Mouse (Mus musculus) hindbrain, embryonic 14.5 days (tissue): ENCODE data around the gene Fam160b1. TPM values are rescaled to one million over a fixed set of nuclear protein-coding genes. Genes with fewer than 3 reads are reported as not detected.
A peak's percentile ranks its signal among the peaks of the same experiment; 100 is the strongest.

Experiments
- ATAC-seq: fragments of 200-750 bp; cut with Nextera tagmentation; 2 replicates; pipeline ENCODE4 v1.8.0; 2017; ENCODE audit warnings: moderate number of reproducible peaks, mild to moderate bottlenecking, moderate TSS enrichment, moderate library complexity; ENCODE audit not compliant: low FRiP score
- DNase-seq: peaks from one replicate; pipeline ENCODE4 v3.0.0-alpha.2; 2015; ENCODE audit warnings: low spot score
- H3K27ac ChIP-seq: fragments of 300-500 bp; sonication (generic); 2 replicates; pipeline ENCODE4 v1.5.1; 2014; ENCODE audit warnings: mild to moderate bottlenecking, moderate library complexity
- H3K27me3 ChIP-seq: fragments of 300-500 bp; sonication (generic); 2 replicates; pipeline ENCODE4 v1.6.1; 2014; ENCODE audit warnings: mild to moderate bottlenecking, low read length, mixed read lengths; ENCODE audit not compliant: control insufficient read depth, insufficient read depth
- H3K36me3 ChIP-seq: fragments of 300-500 bp; sonication (generic); replicated peaks from 2 replicates; pipeline ENCODE4 v1.6.1; 2014; ENCODE audit not compliant: control insufficient read depth, insufficient read depth
- H3K4me1 ChIP-seq: fragments of 300-500 bp; sonication (generic); replicated peaks from 2 replicates; pipeline ENCODE4 v1.6.1; 2014; ENCODE audit warnings: antibody characterized with exemption, low read length, mixed read lengths; ENCODE audit not compliant: control insufficient read depth, insufficient read depth
- H3K4me2 ChIP-seq: fragments of 300-500 bp; sonication (generic); replicated peaks from 2 replicates; pipeline ENCODE4 v1.6.1; 2014; ENCODE audit warnings: mild to moderate bottlenecking, moderate library complexity
- H3K4me3 ChIP-seq: fragments of 300-500 bp; sonication (generic); replicated peaks from 2 replicates; pipeline ENCODE4 v1.5.1; 2014; ENCODE audit warnings: mild to moderate bottlenecking, low read length
- H3K9ac ChIP-seq: fragments of 300-500 bp; sonication (generic); 2 replicates; pipeline ENCODE4 v1.6.1; 2014
- H3K9me3 ChIP-seq: fragments of 300-500 bp; sonication (generic); 2 replicates; pipeline ENCODE4 v1.6.1; 2016; ENCODE audit warnings: low read length; ENCODE audit not compliant: control insufficient read depth
- WGBS: fragments of 180-500 bp; shearing (Covaris S2); extraction: QIAGEN DNeasy Blood & Tissue Kit; methylation state at CpG from one replicate; pipeline ENCODE4 v1.1.7; 2014; 5-methylcytosine and 5-hydroxymethylcytosine counted together
- polyA plus RNA-seq: library from polyadenylated mRNA; unstranded; fragments of >200 nt; fragmentation: Nextera tagmentation; extraction: Ambion mirVana; gene quantifications from 2 replicates; pipeline ENCODE4 v1.2.1, GENCODE M21; 2014

Fam160b1 gene
- polyA plus RNA-seq, 1 experiment from 2014 or later = 17.4 TPM

DNA sequence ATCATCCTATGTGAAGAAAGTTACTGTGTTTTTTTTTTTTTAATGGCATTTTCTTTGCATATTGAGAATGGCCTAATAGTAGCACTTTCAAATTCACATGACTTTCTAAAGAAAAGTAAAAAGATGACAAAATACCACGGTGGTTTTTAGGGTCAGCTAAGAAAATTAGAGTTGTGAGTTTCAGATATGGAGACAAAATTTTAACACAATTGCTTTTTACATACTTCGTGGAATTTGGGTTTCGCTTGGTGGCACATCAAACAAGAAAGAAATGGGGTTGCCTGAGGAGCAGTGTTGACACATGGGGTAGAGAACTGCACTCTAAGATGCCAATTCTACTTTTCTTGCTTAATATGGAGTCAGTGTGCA is 1.4 kb downstream of the Fam160b1 start:
- H3K4me3 ChIP-seq = peak overlapping the region; percentile 89
- H3K36me3 ChIP-seq = 0 out of 2 replicates have a peak, but pooled peaks cover 4% of the 10 kb centered on the region
- 15% methylated on average over 3 of the region's 3 CpGs for WGBS
- peaks cover 49% of the 10 kb centered on the region for H3K4me1 ChIP-seq
- no peaks in the 10 kb centered on the region for H3K27me3 ChIP-seq
- H3K4me2 ChIP-seq = peak overlapping the region; percentile 81
- DNase-seq = no peak
- H3K9me3 ChIP-seq = no peaks in the 10 kb centered on the region
- peak overlapping the region; percentile 96; the same call in 1 of the 2 replicates for H3K27ac ChIP-seq
- peak overlapping the region; percentile 99 for H3K9ac ChIP-seq
- ATAC-seq = no peak

DNA sequence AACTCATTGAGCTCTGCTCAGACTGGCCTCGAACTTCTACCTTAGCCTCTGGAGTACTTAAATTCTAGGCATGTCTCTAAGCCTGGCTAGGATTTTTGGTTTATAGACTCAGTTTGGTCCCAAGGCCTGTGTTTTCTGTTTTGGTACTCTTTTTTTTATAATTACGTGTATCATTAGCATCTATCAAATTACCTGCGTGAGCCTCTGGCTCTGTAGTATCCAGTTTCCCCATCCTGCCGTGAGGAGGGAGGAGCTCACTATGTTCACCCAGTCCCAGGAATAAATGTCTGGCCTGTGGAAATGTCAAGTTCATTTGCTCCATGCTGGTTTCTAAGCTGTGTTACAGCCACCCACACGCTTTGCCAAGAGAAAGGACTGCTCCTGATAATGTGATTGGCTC is 2.1 kb downstream of the Fam160b1 start:
- peak overlapping the region; percentile 40 for H3K9ac ChIP-seq

DNA sequence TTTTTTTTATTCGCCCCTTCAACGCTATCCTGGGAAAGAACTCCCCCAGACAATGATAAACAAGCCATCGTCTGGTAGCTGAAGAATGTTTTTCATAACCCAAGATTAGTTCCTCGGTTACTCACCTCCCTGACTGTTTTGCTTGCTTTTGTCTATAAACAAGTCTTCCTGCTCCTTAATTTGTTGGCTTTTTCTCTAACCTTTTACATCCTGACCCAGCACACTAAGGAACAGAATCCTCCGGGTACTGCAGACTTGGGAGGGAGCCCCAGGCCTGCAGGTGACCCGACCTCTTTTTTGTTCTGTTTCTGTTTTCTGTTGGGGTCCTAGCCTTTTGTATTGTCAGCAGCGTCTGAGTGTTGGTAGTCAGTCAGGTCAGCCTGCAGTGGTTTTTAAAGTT is 2.6 kb downstream of the Fam160b1 start:
- WGBS = 36% methylated on average over 7 of the region's 7 CpGs
- H3K9ac ChIP-seq = peak overlapping the region; percentile 40
- peak overlapping the region; percentile 81 for H3K4me2 ChIP-seq
- DNase-seq (no peak), ATAC-seq (no peak)
- peaks cover 52% of the 10 kb centered on the region for H3K4me1 ChIP-seq
- H3K4me3 ChIP-seq = peak overlapping the region; percentile 89
- 0 out of 2 replicates have a peak, but pooled peaks cover 4% of the 10 kb centered on the region for H3K36me3 ChIP-seq
- H3K27me3 ChIP-seq = no peaks in the 10 kb centered on the region
- H3K27ac ChIP-seq = no peak overlapping the region
- H3K9me3 ChIP-seq = no peaks in the 10 kb centered on the region

More for the DNA sequence above, 2.1 kb downstream of the Fam160b1 start:
- peaks cover 52% of the 10 kb centered on the region for H3K4me1 ChIP-seq
- H3K27me3 ChIP-seq = no peaks in the 10 kb centered on the region
- ATAC-seq (no peak), DNase-seq (no peak)
- WGBS = 38% methylated on average over 5 of the region's 5 CpGs
- H3K36me3 ChIP-seq = 0 out of 2 replicates have a peak, but pooled peaks cover 4% of the 10 kb centered on the region
- H3K27ac ChIP-seq = no peak overlapping the region
- H3K4me2 ChIP-seq = peak overlapping the region; percentile 81
- no peaks in the 10 kb centered on the region for H3K9me3 ChIP-seq
- peak overlapping the region; percentile 89 for H3K4me3 ChIP-seq

DNA sequence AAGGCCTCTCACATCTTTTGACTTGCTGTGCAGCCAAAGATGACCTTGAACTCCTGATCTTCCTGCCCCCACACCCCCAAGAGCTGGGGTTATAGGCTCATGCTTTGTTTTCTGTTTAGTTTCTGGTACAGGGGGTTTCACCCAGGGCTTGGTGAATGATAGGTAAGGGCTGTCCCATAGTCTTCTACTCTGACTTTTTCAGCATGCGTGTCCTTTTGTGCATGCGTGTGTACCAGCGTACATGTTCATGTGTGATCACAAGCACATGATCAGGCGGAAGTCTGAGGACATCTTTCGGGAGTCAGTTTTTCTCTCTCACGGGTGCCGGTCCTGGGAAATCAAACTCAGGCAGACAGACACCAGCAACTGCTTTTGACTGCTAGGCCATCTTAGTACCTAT is 3.1 kb downstream of the Fam160b1 start:
- Histone ChIP-seq H3K4me3 (peak overlapping the region; percentile 89; the same call in 1 of the 2 replicates), H3K4me2 (peak overlapping the region; percentile 81), H3K27ac (no peak overlapping the region), H3K27me3 (no peaks in the 10 kb centered on the region), H3K4me1 (peaks cover 52% of the 10 kb centered on the region), H3K9ac (peak overlapping the region; percentile 40), H3K36me3 (0 out of 2 replicates have a peak, but pooled peaks cover 4% of the 10 kb centered on the region), H3K9me3 (no peaks in the 10 kb centered on the region)
- DNase-seq = no peak
- ATAC-seq = no peak
- WGBS = 90% methylated on average over 7 of the region's 7 CpGs

DNA sequence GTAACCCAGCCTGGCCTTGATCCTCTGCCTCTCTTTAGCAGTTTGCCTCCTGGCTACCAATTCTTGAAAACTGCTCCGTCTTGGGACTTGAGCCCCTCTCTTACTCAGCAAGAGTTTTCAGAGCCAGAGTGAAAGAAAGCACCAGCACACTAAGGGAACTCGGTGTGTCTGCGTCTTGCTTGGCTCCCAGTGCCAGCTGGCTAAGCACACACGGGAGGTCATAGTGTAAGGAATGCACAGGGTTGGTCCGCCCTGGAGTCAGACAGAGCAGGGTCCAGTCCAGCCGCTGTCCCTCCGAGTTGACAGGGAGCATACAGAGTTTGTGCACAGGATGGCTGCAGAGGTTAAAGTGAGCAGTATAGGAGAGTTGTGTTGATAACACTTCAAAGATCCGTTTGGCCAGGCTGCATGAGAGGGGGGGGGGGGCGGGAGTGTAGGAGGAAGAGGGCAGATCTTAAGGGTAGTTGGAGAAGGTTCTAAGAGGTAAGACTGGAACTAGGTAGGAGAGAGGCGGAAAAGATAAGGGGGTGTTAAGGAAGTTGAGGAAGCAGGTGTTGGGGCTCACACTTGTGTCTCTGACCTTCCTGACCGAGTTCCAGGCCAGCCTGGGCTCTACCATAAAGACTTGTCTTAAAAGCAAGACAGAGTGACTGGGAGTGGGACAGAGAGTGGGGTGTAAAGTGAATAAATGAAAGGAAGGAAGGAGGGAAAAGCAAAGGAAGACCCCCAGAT is 4.6 kb downstream of the Fam160b1 start:
- Histone ChIP-seq H3K4me1 (peaks cover 52% of the 10 kb centered on the region), H3K27me3 (no peaks in the 10 kb centered on the region), H3K9me3 (no peaks in the 10 kb centered on the region), H3K4me3 (no peak overlapping the region), H3K4me2 (no peak overlapping the region), H3K27ac (no peak overlapping the region), H3K36me3 (peaks cover 16% of the 10 kb centered on the region), H3K9ac (no peak overlapping the region)
- no peak for DNase-seq
- 61% methylated on average over 10 of the region's 11 CpGs for WGBS
- no peak for ATAC-seq

DNA sequence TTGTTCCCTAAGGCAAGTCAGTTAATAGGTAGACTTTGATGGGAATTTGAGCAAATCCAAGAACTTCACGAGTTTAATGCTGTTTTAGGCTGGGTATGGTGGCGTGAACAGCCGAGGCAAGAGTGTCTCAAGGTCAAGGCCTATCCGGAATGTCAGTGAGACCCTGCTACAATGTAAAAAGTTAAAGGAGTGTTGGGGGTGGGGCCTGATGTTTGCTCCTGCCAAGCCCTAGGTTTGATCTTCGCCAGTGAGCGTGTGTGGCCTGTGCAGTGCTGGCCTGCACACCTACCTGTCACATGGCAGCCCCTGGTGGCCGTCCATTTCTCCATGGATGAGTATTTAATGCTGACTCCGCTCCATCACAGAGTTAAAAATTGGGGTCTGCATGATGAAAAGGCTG is 5.5 kb downstream of the Fam160b1 start:
- no peak overlapping the region for H3K4me2 ChIP-seq
- DNase-seq (no peak), ATAC-seq (no peak)
- no peak overlapping the region for H3K4me3 ChIP-seq
- no peaks in the 10 kb centered on the region for H3K27me3 ChIP-seq
- H3K9me3 ChIP-seq = no peaks in the 10 kb centered on the region
- 53% methylated on average over 8 of the region's 8 CpGs for WGBS
- H3K9ac ChIP-seq = no peak overlapping the region
- H3K4me1 ChIP-seq = peaks cover 52% of the 10 kb centered on the region
- peak overlapping the region; percentile 35; the same call in 1 of the 2 replicates for H3K27ac ChIP-seq
- H3K36me3 ChIP-seq = peaks cover 25% of the 10 kb centered on the region

DNA sequence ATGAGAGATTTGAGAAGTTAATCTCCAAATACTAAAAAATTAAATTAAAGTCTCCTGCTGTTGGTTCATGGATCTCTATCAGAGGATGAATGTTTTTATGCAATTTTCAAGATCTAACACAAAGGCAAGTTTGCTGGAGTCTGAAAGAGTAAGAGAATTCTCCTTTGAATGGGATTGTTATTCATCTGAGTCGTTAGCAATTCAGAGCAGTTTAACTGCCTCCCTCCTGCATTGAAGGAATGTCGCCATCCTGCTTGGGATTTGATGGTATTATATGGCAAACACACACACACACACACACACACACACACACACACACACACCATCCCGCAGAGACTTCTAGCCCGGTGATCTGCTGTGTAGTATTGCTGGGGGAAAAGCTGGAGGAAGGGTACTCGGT is 6.1 kb downstream of the Fam160b1 start:
- Histone ChIP-seq H3K9me3 (no peaks in the 10 kb centered on the region), H3K4me2 (no peak overlapping the region), H3K36me3 (peaks cover 31% of the 10 kb centered on the region), H3K4me3 (no peak overlapping the region), H3K9ac (no peak overlapping the region), H3K27me3 (no peaks in the 10 kb centered on the region), H3K4me1 (peaks cover 52% of the 10 kb centered on the region), H3K27ac (0 out of 2 replicates have a peak overlapping the region, but pooled peaks have one; percentile 35)
- DNase-seq (no peak), ATAC-seq (no peak)
- 36% methylated on average over 5 of the region's 5 CpGs for WGBS

DNA sequence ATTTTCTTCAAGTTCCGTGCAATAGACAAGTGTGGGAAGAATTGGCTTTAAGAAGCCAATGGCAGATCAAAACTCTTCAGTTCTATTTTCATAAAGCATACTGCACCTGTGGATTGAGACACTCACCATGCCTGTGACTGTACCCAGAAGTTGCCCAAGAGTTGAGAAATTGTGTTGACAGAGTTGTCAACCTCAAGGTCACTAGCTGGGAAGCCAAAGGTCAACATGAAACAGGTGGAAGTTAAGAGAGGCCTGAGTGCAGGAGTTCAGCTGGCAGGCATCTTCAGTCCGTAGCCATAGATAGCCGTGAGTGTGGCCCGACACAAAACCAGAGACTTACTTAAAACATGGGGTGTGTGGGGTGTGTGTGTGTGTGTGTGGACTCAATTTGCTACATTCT is 6.7 kb downstream of the Fam160b1 start:
- Histone ChIP-seq H3K27me3 (no peaks in the 10 kb centered on the region), H3K9ac (no peak overlapping the region), H3K4me1 (peaks cover 48% of the 10 kb centered on the region), H3K4me2 (no peak overlapping the region), H3K36me3 (peaks cover 36% of the 10 kb centered on the region), H3K9me3 (no peaks in the 10 kb centered on the region), H3K4me3 (no peak overlapping the region), H3K27ac (no peak overlapping the region)
- no peak for ATAC-seq
- WGBS = 90% methylated on average over 4 of the region's 4 CpGs
- DNase-seq = no peak

DNA sequence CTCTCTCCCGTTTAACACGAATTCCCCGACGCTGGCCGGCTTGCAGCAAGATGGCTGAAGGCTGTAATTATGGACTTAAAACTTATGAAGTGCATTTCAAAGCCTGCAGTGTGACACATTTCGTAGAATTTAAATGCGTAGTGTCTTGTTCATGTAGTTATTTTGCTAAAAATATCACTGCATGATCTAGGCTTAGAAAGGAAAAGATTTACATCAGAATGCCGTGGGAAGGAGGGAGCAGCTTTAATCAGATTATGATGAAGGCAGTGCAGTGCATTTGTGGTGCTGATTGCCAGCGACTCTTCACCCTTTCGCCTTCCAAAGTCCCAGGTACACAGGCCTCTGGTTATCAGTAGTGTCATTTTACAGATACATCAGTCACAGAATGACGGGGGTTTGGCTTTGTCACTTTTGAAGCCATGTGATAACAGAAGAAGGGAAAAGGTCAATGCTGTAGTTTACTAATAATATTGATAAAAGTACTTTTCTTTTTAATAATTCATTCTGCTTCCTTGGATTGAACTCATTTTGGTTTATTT is 7.4 kb downstream of the Fam160b1 start:
- H3K4me3 ChIP-seq = no peak overlapping the region
- H3K36me3 ChIP-seq = peaks cover 43% of the 10 kb centered on the region
- H3K27ac ChIP-seq = no peak overlapping the region
- 83% methylated on average over 11 of the region's 11 CpGs for WGBS
- no peak for DNase-seq
- H3K9me3 ChIP-seq = no peaks in the 10 kb centered on the region
- ATAC-seq = no peak
- H3K4me2 ChIP-seq = no peak overlapping the region
- H3K4me1 ChIP-seq = peaks cover 41% of the 10 kb centered on the region
- no peak overlapping the region for H3K9ac ChIP-seq
- H3K27me3 ChIP-seq = no peaks in the 10 kb centered on the region
